Mouse (Mus musculus) heart, embryonic 15.5 days (tissue): ENCODE measurements around the gene Abcg2. TPM values are rescaled to one million over a fixed set of nuclear protein-coding genes. Genes with fewer than 3 reads are reported as not detected.

ENCODE experiments used
- ATAC-seq: fragments of 200-750 bp; cut with Nextera tagmentation; replicated peaks from 2 replicates; pipeline ENCODE4 v1.8.0; 2017; ENCODE audit warnings: low read depth, moderate TSS enrichment; ENCODE audit not compliant: insufficient number of reproducible peaks, insufficient read depth, low FRiP score
- H3K27ac ChIP-seq: fragments of 300-500 bp; sonication (generic); 2 replicates; pipeline ENCODE4 v1.5.1; 2015; ENCODE audit warnings: mild to moderate bottlenecking, inconsistent platforms
- H3K27me3 ChIP-seq: fragments of 300-500 bp; sonication (generic); 2 replicates; pipeline ENCODE4 v1.6.1; 2015; ENCODE audit warnings: inconsistent platforms
- H3K36me3 ChIP-seq: fragments of 300-500 bp; sonication (generic); 2 replicates; pipeline ENCODE4 v1.6.1; 2015; ENCODE audit warnings: mild to moderate bottlenecking, inconsistent platforms
- H3K4me1 ChIP-seq: fragments of 300-500 bp; sonication (generic); replicated peaks from 2 replicates; pipeline ENCODE4 v1.6.1; 2015; ENCODE audit warnings: inconsistent platforms
- H3K4me2 ChIP-seq: fragments of 300-500 bp; sonication (generic); 2 replicates; pipeline ENCODE4 v1.6.1; 2015; ENCODE audit warnings: inconsistent platforms, mild to moderate bottlenecking, moderate library complexity
- H3K4me3 ChIP-seq: fragments of 300-500 bp; sonication (generic); 2 replicates; pipeline ENCODE4 v1.5.1; 2015; ENCODE audit warnings: mild to moderate bottlenecking, inconsistent platforms
- H3K9ac ChIP-seq: fragments of 300-500 bp; sonication (generic); 2 replicates; pipeline ENCODE4 v1.6.1; 2015; ENCODE audit warnings: mild to moderate bottlenecking, inconsistent platforms
- H3K9me3 ChIP-seq: fragments of 300-500 bp; sonication (generic); replicated peaks from 2 replicates; pipeline ENCODE4 v1.6.1; 2016; ENCODE audit warnings: inconsistent platforms
- WGBS: fragments of 180-500 bp; shearing (Covaris S2); methylation state at CpG from one replicate; pipeline ENCODE4 v1.1.7; 2015; ENCODE audit warnings: mixed read lengths; 5-methylcytosine and 5-hydroxymethylcytosine counted together
- polyA plus RNA-seq: library from polyadenylated mRNA; unstranded; fragments of >200 nt; fragmentation: Nextera tagmentation; extraction: Ambion mirVana; gene quantifications from 2 replicates; pipeline ENCODE4 v1.2.1, GENCODE M21; 2015

Abcg2 gene
- polyA plus RNA-seq, 1 experiment from 2014 or later, result 56.5 TPM

DNA sequence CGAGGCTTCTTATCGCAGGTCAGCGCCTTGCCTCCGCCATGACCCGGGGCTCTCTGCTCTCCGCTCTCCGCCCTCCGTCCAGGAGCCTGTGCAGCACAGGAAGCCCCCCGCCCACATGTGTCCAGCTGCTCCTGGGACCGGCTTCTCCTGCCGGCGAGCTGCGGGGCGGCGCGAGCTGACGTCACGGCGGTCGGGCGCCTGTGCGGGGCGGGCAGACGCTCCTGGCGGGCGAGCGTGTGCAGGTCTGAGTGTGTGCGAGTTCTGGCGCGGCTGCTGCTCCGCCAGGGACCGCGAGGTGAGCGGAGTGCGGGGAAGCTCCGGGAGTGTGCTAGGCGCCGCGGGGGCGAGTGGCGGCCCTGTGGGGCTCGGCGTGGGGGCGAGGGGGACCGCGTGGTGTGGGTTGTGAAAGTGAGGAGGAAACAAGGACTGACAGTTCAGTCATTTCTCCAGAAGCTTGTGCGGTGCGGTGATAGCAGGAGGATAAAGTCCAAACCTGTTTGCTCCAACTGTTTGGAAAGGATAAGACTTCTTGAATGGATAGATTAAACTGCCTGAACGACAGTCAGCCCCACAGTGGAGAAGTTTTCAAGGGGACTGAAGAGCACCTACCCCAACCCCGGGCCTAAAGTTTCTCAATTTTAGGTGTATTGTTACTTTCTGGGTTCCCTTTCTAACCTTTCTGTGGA, 56.2 kb downstream of the Abcg2 start:
- Histone ChIP-seq H3K9ac (peak overlapping the region; percentile 81), H3K4me1 (peaks cover 20% of the 10 kb centered on the region), H3K9me3 (no peaks in the 10 kb centered on the region), H3K27ac (peak overlapping the region; percentile 68), H3K36me3 (no peaks in the 10 kb centered on the region), H3K27me3 (no peaks in the 10 kb centered on the region), H3K4me3 (peak overlapping the region; percentile 79), H3K4me2 (peak overlapping the region; percentile 86)
- peak; percentile 95 for ATAC-seq
- under 1% methylated on average over 50 of the region's 50 CpGs for WGBS

DNA sequence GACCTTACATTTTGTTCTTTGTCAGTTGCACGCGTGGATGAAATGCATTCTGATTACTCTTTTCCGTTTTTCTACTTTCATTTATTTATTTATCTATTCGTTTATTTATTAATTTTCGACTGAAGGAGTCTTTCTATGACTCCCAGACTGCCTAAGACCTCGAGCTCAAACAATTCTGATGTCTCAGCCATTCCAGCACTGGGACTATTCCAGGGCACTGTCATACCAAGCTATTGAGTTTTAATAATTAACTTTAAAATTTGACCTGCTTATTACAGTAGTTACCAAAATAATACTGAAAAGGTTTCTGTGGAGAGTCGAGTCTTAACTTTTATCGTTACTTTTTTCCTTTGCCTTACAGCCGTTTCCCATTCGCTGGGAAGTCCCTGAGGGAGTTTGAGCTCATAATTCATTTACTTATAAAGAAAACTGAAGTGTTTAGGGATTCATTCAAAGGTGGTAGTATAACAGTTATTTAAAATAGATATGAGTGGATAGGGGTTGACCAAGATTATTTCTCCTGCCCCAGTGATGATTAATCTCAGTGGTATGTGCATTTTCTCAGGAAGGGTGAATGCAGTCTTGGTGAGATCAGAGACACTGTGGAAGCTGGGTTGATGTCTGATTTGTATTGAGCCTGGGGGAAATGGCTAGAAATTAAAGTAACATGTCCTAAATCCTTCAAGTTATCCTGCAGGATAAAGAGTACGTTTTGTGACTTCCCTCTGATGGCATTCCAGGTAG, 56.9 kb downstream of the Abcg2 start:
- ATAC-seq, result no peak
- peak overlapping the region; percentile 86 for H3K4me2 ChIP-seq
- no peaks in the 10 kb centered on the region for H3K9me3 ChIP-seq
- peak overlapping the region; percentile 79 for H3K4me3 ChIP-seq
- peak overlapping the region; percentile 81; the same call in 1 of the 2 replicates for H3K9ac ChIP-seq
- H3K27me3 ChIP-seq, result no peaks in the 10 kb centered on the region
- H3K36me3 ChIP-seq, result no peaks in the 10 kb centered on the region
- 32% methylated on average over 11 of the region's 11 CpGs for WGBS
- H3K27ac ChIP-seq, result no peak overlapping the region; the same call in 1 of the 2 replicates
- H3K4me1 ChIP-seq, result peaks cover 20% of the 10 kb centered on the region

DNA sequence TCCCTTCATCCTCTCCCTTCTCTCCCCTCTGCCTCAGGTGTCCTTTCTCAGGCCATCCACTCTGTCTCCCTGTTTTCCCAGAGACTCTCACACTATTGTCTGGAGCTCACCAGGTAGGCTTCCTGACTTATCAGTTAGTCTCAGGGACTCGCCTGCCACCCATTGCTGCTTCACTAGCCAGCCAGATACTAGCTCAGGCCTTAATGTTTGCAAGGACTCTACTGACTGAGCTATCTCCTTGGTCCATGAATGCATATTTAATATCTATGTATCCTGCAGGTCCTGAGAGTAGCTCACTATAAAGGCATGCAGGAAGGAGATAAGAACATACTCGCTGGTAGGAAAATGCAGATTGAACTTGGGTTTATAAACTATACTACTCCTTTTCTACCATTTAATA, 57.9 kb downstream of the Abcg2 start:
- WGBS, result 35% methylated on average over 2 of the region's 2 CpGs
- H3K4me1 ChIP-seq, result peaks cover 20% of the 10 kb centered on the region
- H3K9ac ChIP-seq, result no peak overlapping the region
- no peaks in the 10 kb centered on the region for H3K9me3 ChIP-seq
- H3K4me2 ChIP-seq, result peak overlapping the region; percentile 86; the same call in 1 of the 2 replicates
- no peak overlapping the region; the same call in 1 of the 2 replicates for H3K4me3 ChIP-seq
- no peaks in the 10 kb centered on the region for H3K36me3 ChIP-seq
- no peaks in the 10 kb centered on the region for H3K27me3 ChIP-seq
- no peak overlapping the region for H3K27ac ChIP-seq
- no peak for ATAC-seq

DNA sequence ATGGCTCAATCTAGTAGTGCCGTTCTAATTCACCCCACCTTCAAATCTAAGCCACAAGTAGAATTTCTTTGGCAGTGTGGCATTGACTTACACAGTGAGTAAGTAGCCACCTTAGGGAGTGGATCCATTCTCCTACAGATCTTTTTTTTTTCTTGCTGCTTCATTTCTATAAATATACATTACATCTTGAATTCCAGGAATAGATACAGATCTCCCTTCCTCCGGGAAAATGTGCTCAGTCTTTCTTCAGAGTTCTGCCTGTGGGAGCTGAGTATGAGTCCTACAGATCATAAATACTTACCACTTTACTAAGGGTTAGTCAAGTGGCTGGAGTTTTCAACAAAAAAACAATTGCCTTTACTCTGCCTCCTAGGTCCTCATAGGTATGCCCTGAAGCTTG, 60.3 kb downstream of the Abcg2 start:
- no peak for ATAC-seq
- Histone ChIP-seq H3K4me1 (peaks cover 23% of the 10 kb centered on the region), H3K9ac (no peak overlapping the region), H3K4me2 (no peak overlapping the region), H3K27ac (no peak overlapping the region), H3K4me3 (no peak overlapping the region), H3K9me3 (no peaks in the 10 kb centered on the region), H3K27me3 (no peaks in the 10 kb centered on the region), H3K36me3 (no peaks in the 10 kb centered on the region)
- 43% methylated on average over 2 of the region's 2 CpGs for WGBS

DNA sequence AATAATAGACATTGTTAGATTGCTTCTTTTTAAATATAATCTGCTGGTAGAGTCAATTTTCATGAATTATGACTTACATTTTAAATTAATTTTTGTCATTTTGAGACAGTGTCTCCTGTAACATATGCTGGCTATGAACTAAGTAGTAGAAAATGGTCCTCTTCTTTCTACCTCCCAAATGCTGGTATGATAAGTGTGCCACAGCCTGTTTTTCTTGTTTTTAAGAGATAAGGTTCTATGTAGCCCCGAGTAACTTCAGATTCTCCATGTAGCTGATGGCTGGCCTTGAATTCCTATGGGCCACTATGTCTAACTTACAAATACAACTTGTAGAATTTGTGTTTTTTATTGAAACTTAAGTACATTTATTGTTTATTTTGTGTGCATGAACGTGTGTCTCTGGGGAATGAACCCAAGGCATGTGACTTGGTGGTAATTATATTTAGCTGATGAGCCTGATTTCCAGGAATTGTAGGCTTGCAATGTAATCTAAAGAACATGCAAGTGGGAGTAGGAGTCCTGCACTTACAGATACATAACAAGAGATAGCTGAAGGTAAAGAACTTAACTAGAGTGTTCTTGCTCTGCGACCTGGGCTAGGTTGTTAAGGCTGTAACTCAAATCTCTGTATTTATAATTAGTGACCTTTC, 63.9 kb downstream of the Abcg2 start:
- Histone ChIP-seq H3K4me3 (no peak overlapping the region), H3K27ac (no peak overlapping the region), H3K36me3 (no peaks in the 10 kb centered on the region), H3K9me3 (no peaks in the 10 kb centered on the region), H3K4me1 (0 out of 2 replicates have a peak, but pooled peaks cover 5% of the 10 kb centered on the region), H3K9ac (no peak overlapping the region), H3K4me2 (no peak overlapping the region), H3K27me3 (no peaks in the 10 kb centered on the region)
- 21% methylated on average over 3 of the region's 3 CpGs for WGBS
- no peak for ATAC-seq

DNA sequence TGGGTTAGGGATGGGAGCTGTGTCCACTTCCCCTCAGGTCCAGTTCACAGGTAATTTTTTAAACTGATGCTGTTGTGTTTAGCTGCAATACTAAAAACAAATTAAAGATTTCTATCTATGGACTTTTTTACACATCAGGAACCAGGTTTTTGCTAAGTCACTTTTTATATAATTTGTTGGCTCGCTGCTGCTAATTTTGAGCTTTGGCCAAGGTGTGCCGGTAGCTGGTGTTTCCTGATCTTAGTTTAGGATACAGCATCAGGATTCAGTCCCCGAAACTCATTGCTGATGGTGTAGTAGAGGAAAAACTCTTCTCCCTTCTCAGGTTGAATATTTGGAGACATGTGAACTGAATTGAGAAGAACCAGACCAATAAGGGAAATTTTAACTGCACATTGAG, 65.8 kb downstream of the Abcg2 start:
- no peak overlapping the region for H3K4me3 ChIP-seq
- no peak overlapping the region for H3K9ac ChIP-seq
- H3K4me2 ChIP-seq, result no peak overlapping the region
- no peak for ATAC-seq
- 84% methylated on average over 3 of the region's 3 CpGs for WGBS
- no peaks in the 10 kb centered on the region for H3K36me3 ChIP-seq
- no peak overlapping the region for H3K27ac ChIP-seq
- H3K4me1 ChIP-seq, result 0 out of 2 replicates have a peak, but pooled peaks cover 3% of the 10 kb centered on the region
- no peaks in the 10 kb centered on the region for H3K27me3 ChIP-seq
- H3K9me3 ChIP-seq, result no peaks in the 10 kb centered on the region

DNA sequence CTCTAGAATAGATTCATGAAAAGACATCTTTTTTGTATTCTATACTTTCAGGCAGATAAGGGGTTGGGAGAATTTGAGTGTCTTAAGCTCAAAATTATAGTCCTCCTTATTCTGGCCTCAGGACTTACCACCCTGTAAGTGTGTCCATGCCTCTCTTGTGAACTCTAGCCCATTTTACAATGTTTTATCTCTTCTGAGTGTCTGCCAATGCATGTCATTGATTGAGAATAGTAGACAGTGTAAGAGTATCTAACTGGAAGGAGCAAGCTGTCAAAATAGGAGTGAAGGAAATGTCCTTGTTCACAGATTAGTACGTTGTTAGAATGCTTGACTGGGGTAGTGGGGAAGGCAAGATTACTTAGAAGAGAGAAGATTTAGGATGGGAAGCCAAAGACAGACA, 66.7 kb downstream of the Abcg2 start:
- no peak for ATAC-seq
- Histone ChIP-seq H3K36me3 (no peaks in the 10 kb centered on the region), H3K4me1 (0 out of 2 replicates have a peak, but pooled peaks cover 3% of the 10 kb centered on the region), H3K9ac (no peak overlapping the region), H3K4me3 (no peak overlapping the region), H3K27ac (no peak overlapping the region), H3K27me3 (no peaks in the 10 kb centered on the region), H3K9me3 (no peaks in the 10 kb centered on the region), H3K4me2 (no peak overlapping the region)
- 28% methylated on average over 1 of the region's 1 CpGs for WGBS

DNA sequence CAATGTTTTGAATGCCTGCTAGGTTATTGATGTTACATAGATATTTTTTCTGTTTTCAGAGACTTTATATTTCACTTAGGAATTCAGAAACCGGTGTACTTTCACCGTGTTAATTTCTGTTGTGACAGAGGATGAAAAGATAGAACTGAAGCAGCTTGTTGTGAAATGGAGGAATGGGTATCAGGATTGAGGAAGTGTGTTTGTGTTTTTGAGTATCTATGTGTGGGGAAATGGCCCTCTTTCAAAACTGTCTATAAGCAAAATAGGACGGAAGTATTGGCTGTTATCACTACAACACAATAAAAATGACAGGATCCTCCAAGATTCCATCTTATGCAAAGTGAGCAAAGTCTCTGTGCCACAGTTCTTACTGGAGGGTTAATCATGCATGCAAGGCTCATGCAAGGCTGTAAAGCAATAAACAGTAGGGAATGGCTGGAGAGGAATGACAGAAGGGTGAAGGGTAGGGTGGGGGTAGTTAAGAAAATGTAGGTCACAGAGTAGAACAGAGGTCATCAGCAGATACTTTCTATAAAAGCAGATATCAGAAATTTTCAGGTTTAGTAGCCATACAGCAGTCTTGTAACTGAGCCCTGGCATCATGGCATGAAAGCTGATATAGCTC, 76.7 kb downstream of the Abcg2 start:
- no peak for ATAC-seq
- Histone ChIP-seq H3K36me3 (no peaks in the 10 kb centered on the region; the same call in 1 of the 2 replicates), H3K4me3 (no peak overlapping the region), H3K27me3 (no peaks in the 10 kb centered on the region), H3K27ac (no peak overlapping the region), H3K9me3 (no peaks in the 10 kb centered on the region), H3K9ac (no peak overlapping the region), H3K4me1 (no peaks in the 10 kb centered on the region), H3K4me2 (no peak overlapping the region)
- 84% methylated on average over 3 of the region's 3 CpGs for WGBS

DNA sequence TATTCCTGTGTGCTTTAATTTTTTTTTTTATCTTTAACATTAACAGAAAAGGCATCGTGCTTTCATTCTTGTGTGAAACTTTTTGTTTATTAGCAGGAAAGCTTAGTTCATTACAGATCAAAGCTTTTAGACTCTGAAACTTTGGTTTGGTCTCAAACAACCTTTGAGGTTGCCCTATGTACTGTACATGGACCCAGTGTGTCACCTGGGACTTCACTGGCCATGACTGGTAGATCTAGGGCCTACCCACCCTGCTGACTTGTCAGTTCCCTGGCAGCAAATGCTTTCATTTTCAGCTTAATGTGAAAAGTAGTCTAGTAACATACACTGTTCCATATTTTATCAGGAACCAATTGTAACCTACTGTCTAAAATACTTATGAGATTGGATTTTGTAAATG, 93.5 kb downstream of the Abcg2 start:
- no peak overlapping the region for H3K4me3 ChIP-seq
- peaks cover 3% of the 10 kb centered on the region for H3K36me3 ChIP-seq
- no peaks in the 10 kb centered on the region for H3K27me3 ChIP-seq
- H3K9me3 ChIP-seq, result no peaks in the 10 kb centered on the region
- no peak for ATAC-seq
- no peak overlapping the region for H3K4me2 ChIP-seq
- H3K4me1 ChIP-seq, result no peaks in the 10 kb centered on the region
- no peak overlapping the region for H3K27ac ChIP-seq
- H3K9ac ChIP-seq, result no peak overlapping the region
- 80% methylated on average over 1 of the region's 1 CpGs for WGBS

DNA sequence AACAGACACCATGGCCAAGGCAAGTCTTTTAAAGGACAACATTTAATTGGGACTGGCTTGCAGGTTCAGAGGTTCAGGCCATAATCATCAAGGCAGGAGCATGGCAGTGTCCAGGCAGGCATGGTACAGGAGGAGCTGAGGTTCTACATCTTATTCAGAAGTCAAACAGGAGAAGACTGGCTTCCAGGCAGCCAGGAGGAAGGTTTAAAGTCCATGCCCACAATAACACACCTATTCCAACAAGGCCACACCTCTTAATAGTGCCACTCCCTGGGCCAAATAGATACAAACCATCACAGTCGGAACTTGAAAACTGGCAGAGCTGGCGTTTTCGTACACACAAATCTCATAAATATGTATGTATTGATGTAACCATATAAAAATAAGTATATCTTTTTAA, 94.2 kb downstream of the Abcg2 start:
- H3K36me3 ChIP-seq, result peaks cover 3% of the 10 kb centered on the region
- 91% methylated on average over 3 of the region's 3 CpGs for WGBS
- ATAC-seq, result no peak

DNA sequence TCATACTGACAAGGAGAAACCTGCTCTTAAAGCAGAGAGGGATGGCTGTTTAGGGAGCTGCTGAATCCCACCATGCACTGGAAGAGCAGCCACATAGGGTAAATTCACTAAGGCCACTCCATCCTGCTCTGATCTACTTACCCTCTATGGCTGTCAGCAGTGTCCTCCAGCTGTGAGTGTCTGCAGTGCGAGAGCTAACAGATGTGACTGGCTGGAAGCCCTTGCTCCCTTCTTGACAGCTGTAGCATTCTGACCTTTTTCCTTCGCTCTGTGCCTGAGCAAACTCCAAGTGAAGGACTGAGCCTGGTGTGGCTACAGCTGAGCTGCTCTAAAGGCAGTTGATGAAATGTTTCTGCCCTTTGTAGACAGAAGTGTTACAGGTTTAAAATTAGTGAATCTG, 107.3 kb downstream of the Abcg2 start:
- Histone ChIP-seq H3K36me3 (peaks cover 14% of the 10 kb centered on the region; the same call in 1 of the 2 replicates), H3K4me3 (no peak overlapping the region), H3K27ac (no peak overlapping the region), H3K9me3 (no peaks in the 10 kb centered on the region), H3K27me3 (no peaks in the 10 kb centered on the region), H3K4me2 (no peak overlapping the region), H3K9ac (no peak overlapping the region), H3K4me1 (no peaks in the 10 kb centered on the region)
- 65% methylated on average over 2 of the region's 2 CpGs for whole genome bisulfite sequencing
- ATAC-seq, result no peak

More for the DNA sequence above, 94.2 kb downstream of the Abcg2 start:
- Histone ChIP-seq H3K27me3 (no peaks in the 10 kb centered on the region), H3K4me2 (no peak overlapping the region), H3K9ac (no peak overlapping the region), H3K4me1 (no peaks in the 10 kb centered on the region), H3K27ac (no peak overlapping the region), H3K9me3 (no peaks in the 10 kb centered on the region), H3K4me3 (no peak overlapping the region)
